Mouse (Mus musculus): ENCODE measurements around the gene Bicdl1. TPM values are rescaled to one million over a fixed set of nuclear protein-coding genes. Genes with fewer than 3 reads are reported as not detected.

Bicdl1 gene
- polyA plus RNA-seq, 1 experiment from 2014 or later: 47.1 TPM

GRCm38 (mm10) chr5:115667894-115668293, 63.5 kb downstream of the Bicdl1 start:
- WGBS: 23% methylated on average over 7 of the region's 7 CpGs
- H3K9me3 ChIP-seq (ENCODE audit: control insufficient read depth, low read length): no peaks in the 10 kb centered on the region
- H3K4me1 ChIP-seq (ENCODE audit: control insufficient read depth, insufficient read depth, low read depth, low read length): no peaks in the 10 kb centered on the region
- no peak for ATAC-seq
- no peak overlapping the region for H3K27ac ChIP-seq (ENCODE audit: low read depth, low read length)
- no peak overlapping the region for H3K4me2 ChIP-seq (ENCODE audit: low read length)
- H3K9ac ChIP-seq (ENCODE audit: low read depth, low read length): no peak overlapping the region
- no peaks in the 10 kb centered on the region for H3K27me3 ChIP-seq (replicated peaks; ENCODE audit: control insufficient read depth, insufficient read depth, low read length)
- no peak overlapping the region for H3K4me3 ChIP-seq (ENCODE audit: low read length)
- H3K36me3 ChIP-seq (ENCODE audit: control insufficient read depth, insufficient read depth, low read length): peaks cover 3% of the 10 kb centered on the region; the same call in 1 of the 2 replicates

- Histone ChIP-seq H3K36me3 (ENCODE audit: control insufficient read depth, insufficient read depth, low read length) (peaks cover 6% of the 10 kb centered on the region; the same call in 1 of the 2 replicates), H3K9ac (ENCODE audit: low read depth, low read length) (no peak overlapping the region), H3K9me3 (ENCODE audit: control insufficient read depth, low read length) (no peaks in the 10 kb centered on the region), H3K4me3 (ENCODE audit: low read length) (no peak overlapping the region), H3K27me3 (replicated peaks; ENCODE audit: control insufficient read depth, insufficient read depth, low read length) (no peaks in the 10 kb centered on the region), H3K4me2 (ENCODE audit: low read length) (no peak overlapping the region), H3K4me1 (ENCODE audit: control insufficient read depth, insufficient read depth, low read depth, low read length) (no peaks in the 10 kb centered on the region), H3K27ac (ENCODE audit: low read depth, low read length) (no peak overlapping the region)
- 77% methylated on average over 8 of the region's 8 CpGs for WGBS
- ATAC-seq: no peak
Measured at GRCm38 (mm10) chr5:115667210-115667609, 64.2 kb downstream of the Bicdl1 start.

GRCm38 (mm10) chr5:115666366-115667065, 64.9 kb downstream of the Bicdl1 start:
- Histone ChIP-seq H3K27ac (ENCODE audit: low read depth, low read length) (no peak overlapping the region; the same call in 1 of the 2 replicates), H3K27me3 (replicated peaks; ENCODE audit: control insufficient read depth, insufficient read depth, low read length) (no peaks in the 10 kb centered on the region), H3K9ac (ENCODE audit: low read depth, low read length) (no peak overlapping the region), H3K4me3 (ENCODE audit: low read length) (no peak overlapping the region), H3K9me3 (ENCODE audit: control insufficient read depth, low read length) (no peaks in the 10 kb centered on the region), H3K4me1 (ENCODE audit: control insufficient read depth, insufficient read depth, low read depth, low read length) (no peaks in the 10 kb centered on the region), H3K36me3 (ENCODE audit: control insufficient read depth, insufficient read depth, low read length) (peaks cover 7% of the 10 kb centered on the region; the same call in 1 of the 2 replicates), H3K4me2 (ENCODE audit: low read length) (no peak overlapping the region)
- 48% methylated on average over 8 of the region's 8 CpGs for WGBS
- peak; percentile 68; the same call in 1 of the 2 replicates for ATAC-seq

- H3K4me1 ChIP-seq (ENCODE audit: control insufficient read depth, insufficient read depth, low read depth, low read length): no peaks in the 10 kb centered on the region
- no peaks in the 10 kb centered on the region for H3K9me3 ChIP-seq (ENCODE audit: control insufficient read depth, low read length)
- peaks cover 12% of the 10 kb centered on the region for H3K36me3 ChIP-seq (ENCODE audit: control insufficient read depth, insufficient read depth, low read length)
- no peak overlapping the region for H3K27ac ChIP-seq (ENCODE audit: low read depth, low read length)
- WGBS: 82% methylated on average over 22 of the region's 22 CpGs
- H3K27me3 ChIP-seq (replicated peaks; ENCODE audit: control insufficient read depth, insufficient read depth, low read length): no peaks in the 10 kb centered on the region
- no peak overlapping the region for H3K4me3 ChIP-seq (ENCODE audit: low read length)
- H3K4me2 ChIP-seq (ENCODE audit: low read length): no peak overlapping the region
- ATAC-seq: no peak
- no peak overlapping the region for H3K9ac ChIP-seq (ENCODE audit: low read depth, low read length)
Measured at GRCm38 (mm10) chr5:115662658-115663057, 68.8 kb downstream of the Bicdl1 start.

GRCm38 (mm10) chr5:115658352-115658751, 73.1 kb downstream of the Bicdl1 start:
- WGBS: 92% methylated on average over 6 of the region's 6 CpGs
- H3K27ac ChIP-seq (ENCODE audit: low read depth, low read length): no peak overlapping the region

GRCm38 (mm10) chr5:115657234-115657633, 74.2 kb downstream of the Bicdl1 start:
- Histone ChIP-seq H3K9ac (ENCODE audit: low read depth, low read length) (no peak overlapping the region), H3K36me3 (ENCODE audit: control insufficient read depth, insufficient read depth, low read length) (peaks cover 9% of the 10 kb centered on the region), H3K9me3 (ENCODE audit: control insufficient read depth, low read length) (no peaks in the 10 kb centered on the region), H3K4me1 (ENCODE audit: control insufficient read depth, insufficient read depth, low read depth, low read length) (peaks cover 5% of the 10 kb centered on the region), H3K27ac (ENCODE audit: low read depth, low read length) (no peak overlapping the region), H3K27me3 (replicated peaks; ENCODE audit: control insufficient read depth, insufficient read depth, low read length) (no peaks in the 10 kb centered on the region), H3K4me2 (ENCODE audit: low read length) (no peak overlapping the region), H3K4me3 (ENCODE audit: low read length) (no peak overlapping the region)
- WGBS: 82% methylated on average over 1 of the region's 1 CpGs
- no peak for ATAC-seq

More at GRCm38 (mm10) chr5:115658352-115658751, 73.1 kb downstream of the Bicdl1 start:
- H3K27me3 ChIP-seq (replicated peaks; ENCODE audit: control insufficient read depth, insufficient read depth, low read length): no peaks in the 10 kb centered on the region
- H3K4me3 ChIP-seq (ENCODE audit: low read length): no peak overlapping the region
- no peak overlapping the region; the same call in 1 of the 2 replicates for H3K9ac ChIP-seq (ENCODE audit: low read depth, low read length)
- ATAC-seq: no peak
- H3K9me3 ChIP-seq (ENCODE audit: control insufficient read depth, low read length): no peaks in the 10 kb centered on the region
- H3K36me3 ChIP-seq (ENCODE audit: control insufficient read depth, insufficient read depth, low read length): peaks cover 12% of the 10 kb centered on the region
- H3K4me1 ChIP-seq (ENCODE audit: control insufficient read depth, insufficient read depth, low read depth, low read length): no peaks in the 10 kb centered on the region
- H3K4me2 ChIP-seq (ENCODE audit: low read length): no peak overlapping the region

GRCm38 (mm10) chr5:115656677-115657076, 74.7 kb downstream of the Bicdl1 start:
- 86% methylated on average over 6 of the region's 6 CpGs for WGBS
- no peak overlapping the region for H3K4me3 ChIP-seq (ENCODE audit: low read length)
- H3K9me3 ChIP-seq (ENCODE audit: control insufficient read depth, low read length): no peaks in the 10 kb centered on the region
- H3K36me3 ChIP-seq (ENCODE audit: control insufficient read depth, insufficient read depth, low read length): peaks cover 8% of the 10 kb centered on the region
- no peak for ATAC-seq
- H3K4me2 ChIP-seq (ENCODE audit: low read length): no peak overlapping the region
- H3K4me1 ChIP-seq (ENCODE audit: control insufficient read depth, insufficient read depth, low read depth, low read length): peaks cover 9% of the 10 kb centered on the region
- H3K27ac ChIP-seq (ENCODE audit: low read depth, low read length): no peak overlapping the region
- H3K9ac ChIP-seq (ENCODE audit: low read depth, low read length): no peak overlapping the region
- H3K27me3 ChIP-seq (replicated peaks; ENCODE audit: control insufficient read depth, insufficient read depth, low read length): no peaks in the 10 kb centered on the region

- peaks cover 2% of the 10 kb centered on the region for H3K36me3 ChIP-seq (ENCODE audit: control insufficient read depth, insufficient read depth, low read length)
- H3K4me2 ChIP-seq (ENCODE audit: low read length): no peak overlapping the region
- peaks cover 9% of the 10 kb centered on the region for H3K4me1 ChIP-seq (ENCODE audit: control insufficient read depth, insufficient read depth, low read depth, low read length)
- H3K9ac ChIP-seq (ENCODE audit: low read depth, low read length): no peak overlapping the region
- 0 out of 2 replicates have a peak overlapping the region, but pooled peaks have one; percentile 44 for H3K27ac ChIP-seq (ENCODE audit: low read depth, low read length)
- H3K27me3 ChIP-seq (replicated peaks; ENCODE audit: control insufficient read depth, insufficient read depth, low read length): no peaks in the 10 kb centered on the region
- ATAC-seq: no peak
- WGBS: 90% methylated on average over 12 of the region's 12 CpGs
- no peaks in the 10 kb centered on the region for H3K9me3 ChIP-seq (ENCODE audit: control insufficient read depth, low read length)
- no peak overlapping the region for H3K4me3 ChIP-seq (ENCODE audit: low read length)
Measured at GRCm38 (mm10) chr5:115653776-115654175, 77.6 kb downstream of the Bicdl1 start.

- H3K4me3 ChIP-seq (ENCODE audit: low read length): peak overlapping the region; percentile 45
- WGBS: 4% methylated on average over 35 of the region's 35 CpGs
- H3K4me1 ChIP-seq (ENCODE audit: control insufficient read depth, insufficient read depth, low read depth, low read length): peaks cover 9% of the 10 kb centered on the region
- peak overlapping the region; percentile 88 for H3K27ac ChIP-seq (ENCODE audit: low read depth, low read length)
- H3K27me3 ChIP-seq (replicated peaks; ENCODE audit: control insufficient read depth, insufficient read depth, low read length): no peaks in the 10 kb centered on the region
- H3K9ac ChIP-seq (ENCODE audit: low read depth, low read length): peak overlapping the region; percentile 68
- peak overlapping the region; percentile 73 for H3K4me2 ChIP-seq (ENCODE audit: low read length)
- H3K9me3 ChIP-seq (ENCODE audit: control insufficient read depth, low read length): no peaks in the 10 kb centered on the region
- peak; percentile 100 for ATAC-seq
- peaks cover 6% of the 10 kb centered on the region for H3K36me3 ChIP-seq (ENCODE audit: control insufficient read depth, insufficient read depth, low read length)
Measured at GRCm38 (mm10) chr5:115652681-115653575, 78.5 kb downstream of the Bicdl1 start.
